Mouse (Mus musculus): ENCODE measurements at regions not wholly inside any gene's neighbourhood (a gene's known extent, or its start where the extent isn't known, plus 50 kb on each side); places are given as distances from the start of the nearest gene placed in this dataset.

GRCm38 (mm10) chr4:75700780-75701378, 422.8 kb upstream of the Dmac1 start:
- H3K4me2 ChIP-seq (replicated peaks; ENCODE audit: low read depth) = no peak overlapping the region
- H3K36me3 ChIP-seq (ENCODE audit: control insufficient read depth, insufficient read depth) = no peaks in the 10 kb centered on the region
- H3K4me3 ChIP-seq (ENCODE audit: low read depth, low read length) = no peak overlapping the region
- 68% methylated on average over 3 of the region's 3 CpGs for WGBS
- no peak for TF ChIP-seq CTCF (IDR thresholded peaks at IDR 0.05; ENCODE audit: low read depth)
- H3K27me3 ChIP-seq (replicated peaks; ENCODE audit: control insufficient read depth, insufficient read depth, low read length) = no peaks in the 10 kb centered on the region
- H3K9ac ChIP-seq (ENCODE audit: low read depth, low read length) = no peak overlapping the region
- H3K27ac ChIP-seq (ENCODE audit: low read depth, low read length) = no peak overlapping the region
- H3K9me3 ChIP-seq (ENCODE audit: control insufficient read depth) = no peaks in the 10 kb centered on the region
- H3K4me1 ChIP-seq (replicated peaks; ENCODE audit: control insufficient read depth, insufficient read depth, low read length) = no peaks in the 10 kb centered on the region
- no peak for ATAC-seq

DNA sequence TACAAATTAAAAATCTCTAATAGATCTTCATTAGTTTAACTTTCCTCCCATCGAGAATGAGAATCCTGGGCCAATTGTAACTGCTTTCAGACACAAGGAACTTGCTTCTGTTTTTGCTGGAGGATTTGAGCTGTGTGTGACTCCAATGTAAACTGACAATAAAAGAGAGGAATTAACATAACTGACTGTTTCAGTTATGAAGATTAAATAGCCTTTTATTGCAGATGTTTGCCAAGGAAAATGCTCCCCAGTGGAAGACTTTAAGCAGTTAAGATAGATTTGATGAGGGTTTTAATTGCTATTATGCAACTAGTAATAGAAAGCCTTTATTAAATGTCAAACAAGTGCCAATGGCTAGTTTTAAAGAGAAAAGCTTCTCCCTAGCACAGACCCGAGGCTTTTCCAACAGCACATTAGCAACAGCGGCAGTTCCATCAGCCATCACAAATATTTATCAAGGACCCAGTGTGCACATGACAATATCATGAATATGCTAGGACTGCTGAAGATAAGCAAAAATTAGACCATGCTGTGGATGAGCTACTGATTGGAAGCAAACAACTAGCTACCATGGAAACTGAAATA, 398.6 kb upstream of the Dmac1 start:
- TF ChIP-seq CTCF (IDR thresholded peaks at IDR 0.05; ENCODE audit: low read depth) = no peak
- 47% methylated on average over 3 of the region's 3 CpGs for WGBS
- Histone ChIP-seq H3K4me2 (replicated peaks; ENCODE audit: low read depth) (no peak overlapping the region), H3K36me3 (ENCODE audit: control insufficient read depth, insufficient read depth) (no peaks in the 10 kb centered on the region), H3K27me3 (replicated peaks; ENCODE audit: control insufficient read depth, insufficient read depth, low read length) (no peaks in the 10 kb centered on the region), H3K4me1 (replicated peaks; ENCODE audit: control insufficient read depth, insufficient read depth, low read length) (no peaks in the 10 kb centered on the region), H3K27ac (ENCODE audit: low read depth, low read length) (no peak overlapping the region), H3K9me3 (ENCODE audit: control insufficient read depth) (no peaks in the 10 kb centered on the region), H3K4me3 (ENCODE audit: low read depth, low read length) (no peak overlapping the region), H3K9ac (ENCODE audit: low read depth, low read length) (no peak overlapping the region)
- no peak for ATAC-seq

GRCm38 (mm10) chr4:75641046-75641445, 362.9 kb upstream of the Dmac1 start:
- TF ChIP-seq CTCF (IDR thresholded peaks at IDR 0.05; ENCODE audit: low read depth) = no peak
- H3K4me3 ChIP-seq (ENCODE audit: low read depth, low read length) = no peak overlapping the region
- ATAC-seq = no peak

GRCm38 (mm10) chr4:75636627-75637026, 358.5 kb upstream of the Dmac1 start:
- no peak for ATAC-seq
- Histone ChIP-seq H3K27me3 (replicated peaks; ENCODE audit: control insufficient read depth, insufficient read depth, low read length) (no peaks in the 10 kb centered on the region), H3K27ac (ENCODE audit: low read depth, low read length) (no peak overlapping the region), H3K9me3 (ENCODE audit: control insufficient read depth) (no peaks in the 10 kb centered on the region), H3K36me3 (ENCODE audit: control insufficient read depth, insufficient read depth) (no peaks in the 10 kb centered on the region), H3K4me3 (ENCODE audit: low read depth, low read length) (no peak overlapping the region), H3K4me1 (replicated peaks; ENCODE audit: control insufficient read depth, insufficient read depth, low read length) (no peaks in the 10 kb centered on the region), H3K4me2 (replicated peaks; ENCODE audit: low read depth) (no peak overlapping the region), H3K9ac (ENCODE audit: low read depth, low read length) (no peak overlapping the region)
- WGBS = 79% methylated on average over 1 of the region's 1 CpGs
- no peak for TF ChIP-seq CTCF (IDR thresholded peaks at IDR 0.05; ENCODE audit: low read depth)

More at GRCm38 (mm10) chr4:75641046-75641445, 362.9 kb upstream of the Dmac1 start:
- Histone ChIP-seq H3K4me2 (replicated peaks; ENCODE audit: low read depth) (no peak overlapping the region), H3K9me3 (ENCODE audit: control insufficient read depth) (no peaks in the 10 kb centered on the region), H3K4me1 (replicated peaks; ENCODE audit: control insufficient read depth, insufficient read depth, low read length) (no peaks in the 10 kb centered on the region), H3K9ac (ENCODE audit: low read depth, low read length) (no peak overlapping the region), H3K36me3 (ENCODE audit: control insufficient read depth, insufficient read depth) (no peaks in the 10 kb centered on the region), H3K27me3 (replicated peaks; ENCODE audit: control insufficient read depth, insufficient read depth, low read length) (no peaks in the 10 kb centered on the region), H3K27ac (ENCODE audit: low read depth, low read length) (no peak overlapping the region)

- Histone ChIP-seq H3K4me2 (replicated peaks; ENCODE audit: low read depth) (no peak overlapping the region), H3K9ac (ENCODE audit: low read depth, low read length) (no peak overlapping the region), H3K4me3 (ENCODE audit: low read depth, low read length) (no peak overlapping the region), H3K27ac (ENCODE audit: low read depth, low read length) (no peak overlapping the region), H3K9me3 (ENCODE audit: control insufficient read depth) (no peaks in the 10 kb centered on the region), H3K27me3 (replicated peaks; ENCODE audit: control insufficient read depth, insufficient read depth, low read length) (no peaks in the 10 kb centered on the region), H3K36me3 (ENCODE audit: control insufficient read depth, insufficient read depth) (no peaks in the 10 kb centered on the region), H3K4me1 (replicated peaks; ENCODE audit: control insufficient read depth, insufficient read depth, low read length) (no peaks in the 10 kb centered on the region)
- TF ChIP-seq CTCF (IDR thresholded peaks at IDR 0.05; ENCODE audit: low read depth) = no peak
- WGBS = 60% methylated on average over 3 of the region's 3 CpGs
- ATAC-seq = no peak
Observed at GRCm38 (mm10) chr4:75589901-75590300, 311.8 kb upstream of the Dmac1 start.

DNA sequence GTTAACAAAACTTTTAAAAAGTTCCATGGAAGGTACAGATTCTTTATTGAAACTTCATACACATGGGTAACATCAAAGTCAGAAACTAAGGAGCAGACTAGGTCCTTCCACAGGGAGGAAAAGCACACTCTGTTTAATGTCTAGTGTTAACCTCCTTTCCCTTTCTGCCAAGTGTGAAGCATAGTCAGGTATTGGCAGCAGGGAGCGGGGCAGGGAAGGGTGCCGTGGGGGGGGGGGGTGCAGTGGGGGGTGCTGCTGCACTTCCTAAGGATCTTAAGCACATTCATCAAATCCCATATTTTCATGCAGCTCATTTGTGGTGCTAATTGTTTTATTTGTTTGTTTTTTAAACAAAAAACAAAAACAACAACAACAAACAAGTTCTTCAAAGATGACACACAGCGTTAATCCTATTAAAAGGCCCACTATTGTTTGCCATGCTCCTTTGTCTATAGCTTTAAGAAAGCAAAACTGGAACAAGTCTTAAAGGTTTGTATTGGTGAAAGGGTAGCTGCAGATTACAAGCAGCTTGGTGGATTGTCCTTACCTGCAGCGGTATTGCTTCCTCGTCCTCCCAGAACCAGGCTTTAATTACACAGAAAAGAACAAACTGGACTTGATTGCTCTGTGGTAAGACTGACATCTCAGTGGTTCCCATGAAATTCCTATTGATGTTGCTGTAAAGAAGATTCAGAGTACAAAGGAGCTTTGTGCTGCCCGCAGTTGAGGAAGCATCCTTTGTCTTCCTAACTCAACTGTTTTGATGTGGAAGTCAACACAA, 310.2 kb upstream of the Dmac1 start:
- TF ChIP-seq CTCF (IDR thresholded peaks at IDR 0.05; ENCODE audit: low read depth) = no peak
- Histone ChIP-seq H3K27me3 (replicated peaks; ENCODE audit: control insufficient read depth, insufficient read depth, low read length) (no peaks in the 10 kb centered on the region), H3K27ac (ENCODE audit: low read depth, low read length) (no peak overlapping the region), H3K9me3 (ENCODE audit: control insufficient read depth) (no peaks in the 10 kb centered on the region), H3K9ac (ENCODE audit: low read depth, low read length) (no peak overlapping the region), H3K4me2 (replicated peaks; ENCODE audit: low read depth) (no peak overlapping the region), H3K4me1 (replicated peaks; ENCODE audit: control insufficient read depth, insufficient read depth, low read length) (no peaks in the 10 kb centered on the region), H3K36me3 (ENCODE audit: control insufficient read depth, insufficient read depth) (no peaks in the 10 kb centered on the region), H3K4me3 (ENCODE audit: low read depth, low read length) (no peak overlapping the region)
- no peak for ATAC-seq
- 69% methylated on average over 6 of the region's 6 CpGs for WGBS

Measured in intestine, postnatal 0 days (tissue).